Mouse (Mus musculus) limb, embryonic 15.5 days (tissue): ENCODE data around the gene 1700024P04Rik. TPM values are rescaled to one million over a fixed set of nuclear protein-coding genes. Genes with fewer than 3 reads are reported as not detected.
"Not testable (repeated sequence)": the region's sequence is repeated elsewhere in the genome, so short reads cannot be mapped to it uniquely, and the experiment has no call there.

ENCODE experiments used
- ATAC-seq: fragments of 200-750 bp; cut with Nextera tagmentation; 2 replicates; pipeline ENCODE4 v1.8.0; 2017; ENCODE audit warnings: low read depth, moderate TSS enrichment; ENCODE audit not compliant: insufficient number of reproducible peaks, low FRiP score, low TSS enrichment
- H3K27ac ChIP-seq: fragments of 300-500 bp; sonication (generic); 2 replicates; pipeline ENCODE4 v1.5.1; 2015; ENCODE audit warnings: moderate library complexity, mild to moderate bottlenecking, inconsistent platforms
- H3K27me3 ChIP-seq: fragments of 300-500 bp; sonication (generic); 2 replicates; pipeline ENCODE4 v1.6.1; 2015; ENCODE audit warnings: inconsistent platforms
- H3K36me3 ChIP-seq: fragments of 300-500 bp; sonication (generic); 2 replicates; pipeline ENCODE4 v1.6.1; 2015; ENCODE audit warnings: inconsistent platforms
- H3K4me1 ChIP-seq: fragments of 300-500 bp; sonication (generic); 2 replicates; pipeline ENCODE4 v1.6.1; 2015; ENCODE audit warnings: inconsistent platforms
- H3K4me2 ChIP-seq: fragments of 300-500 bp; sonication (generic); 2 replicates; pipeline ENCODE4 v1.6.1; 2015; ENCODE audit warnings: mild to moderate bottlenecking, inconsistent platforms
- H3K4me3 ChIP-seq: fragments of 300-500 bp; sonication (generic); 2 replicates; pipeline ENCODE4 v1.5.1; 2015; ENCODE audit warnings: mild to moderate bottlenecking, inconsistent platforms
- H3K9ac ChIP-seq: fragments of 300-500 bp; sonication (generic); 2 replicates; pipeline ENCODE4 v1.6.1; 2015; ENCODE audit warnings: inconsistent platforms
- H3K9me3 ChIP-seq: fragments of 300-500 bp; sonication (generic); 2 replicates; pipeline ENCODE4 v1.6.1; 2016; ENCODE audit warnings: inconsistent platforms
- WGBS: fragments of 180-500 bp; shearing (Covaris S2); methylation state at CpG from one replicate; pipeline ENCODE4 v1.1.7; 2015; 5-methylcytosine and 5-hydroxymethylcytosine counted together
- polyA plus RNA-seq: library from polyadenylated mRNA; unstranded; fragments of >200 nt; fragmentation: Nextera tagmentation; extraction: Ambion mirVana; gene quantifications from 2 replicates; pipeline ENCODE4 v1.2.1, GENCODE M21; 2015

1700024P04Rik gene
- polyA plus RNA-seq, 1 experiment from 2014 or later, result not detected

DNA sequence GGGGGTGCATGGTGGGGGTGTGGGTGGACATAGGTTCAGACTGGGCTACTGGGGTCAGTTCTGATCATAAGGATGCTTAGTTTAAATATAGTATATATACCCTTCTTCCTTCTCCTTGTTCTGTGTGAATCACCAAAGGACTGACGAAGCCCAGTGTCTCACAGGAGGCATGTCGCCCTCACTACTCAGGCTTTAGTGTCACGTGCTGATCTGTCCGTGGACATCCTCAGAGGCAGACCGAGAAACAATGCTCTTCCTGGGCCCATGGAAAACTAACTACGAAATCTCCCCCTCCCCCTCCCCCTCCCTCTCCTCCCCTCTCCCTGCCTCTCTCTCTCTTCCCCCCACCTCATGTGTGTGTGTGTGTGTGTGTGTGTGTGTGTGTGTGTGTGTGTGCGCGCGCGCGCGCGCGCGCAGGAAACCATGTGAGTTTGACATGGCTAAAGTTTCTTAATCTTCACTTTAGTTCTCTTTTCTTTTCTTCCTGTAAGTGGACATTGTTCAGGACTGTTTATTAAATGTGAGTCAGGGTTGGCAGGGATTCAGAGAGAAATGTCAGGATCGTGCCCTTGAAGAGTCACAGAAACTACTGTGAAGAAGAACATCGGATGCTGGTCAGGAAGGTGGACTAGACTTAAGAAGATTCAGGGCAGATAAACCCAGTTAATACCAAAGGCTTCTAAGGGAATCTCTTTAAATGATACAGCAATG is 22.2 kb upstream of the 1700024P04Rik start:
- Histone ChIP-seq H3K4me2 (no peak overlapping the region), H3K4me1 (no peaks in the 10 kb centered on the region), H3K27ac (no peak overlapping the region), H3K9ac (no peak overlapping the region), H3K9me3 (no peaks in the 10 kb centered on the region), H3K36me3 (no peaks in the 10 kb centered on the region), H3K27me3 (no peaks in the 10 kb centered on the region), H3K4me3 (no peak overlapping the region)
- no peak for ATAC-seq
- 94% methylated on average over 17 of the region's 17 CpGs for WGBS

DNA sequence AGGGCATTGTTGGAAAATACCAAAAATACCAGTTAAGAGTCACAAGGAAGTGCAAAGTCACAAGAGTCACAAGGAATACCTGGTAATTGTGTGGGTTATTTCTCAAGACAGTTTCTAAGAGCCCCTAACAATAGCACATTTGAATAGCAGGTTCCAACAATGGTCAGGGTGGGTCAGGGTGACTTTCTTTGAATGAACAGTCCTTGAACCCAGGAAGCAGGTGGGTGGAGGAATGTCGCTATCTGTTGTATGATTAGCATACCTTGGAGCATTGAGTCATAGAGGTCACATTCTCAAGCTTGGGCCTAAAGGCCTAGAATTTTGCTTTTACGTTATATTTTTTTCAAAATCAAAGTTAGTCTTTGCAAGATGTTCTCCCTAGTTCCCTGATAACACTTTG is 17.3 kb upstream of the 1700024P04Rik start:
- not testable (repeated sequence) for H3K36me3 ChIP-seq, H3K4me2 ChIP-seq, H3K9me3 ChIP-seq, H3K27me3 ChIP-seq, H3K4me3 ChIP-seq, H3K27ac ChIP-seq, H3K9ac ChIP-seq, H3K4me1 ChIP-seq, ATAC-seq
- WGBS, result 94% methylated on average over 2 of the region's 2 CpGs

DNA sequence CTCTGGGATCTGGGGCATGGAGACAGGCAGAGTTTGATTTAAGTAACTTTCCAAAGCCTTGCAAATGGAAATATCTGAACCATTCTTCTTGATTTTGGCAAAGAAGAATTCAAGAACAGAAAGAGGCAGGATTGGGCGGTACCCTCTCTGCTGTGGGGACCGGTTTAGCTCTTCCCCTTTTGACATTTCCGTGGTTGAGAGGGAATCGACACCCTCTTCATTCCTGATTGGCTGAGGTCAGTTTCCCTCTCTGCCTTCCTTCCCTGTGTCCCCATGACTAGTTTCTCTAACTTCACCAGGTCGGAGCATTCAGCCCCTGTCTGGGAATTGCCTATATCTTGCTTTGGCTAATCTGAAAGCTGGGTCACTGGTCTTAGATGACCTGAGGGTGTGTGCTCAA is 12.7 kb upstream of the 1700024P04Rik start:
- WGBS, result 55% methylated on average over 5 of the region's 5 CpGs
- Histone ChIP-seq H3K4me1 (no peaks in the 10 kb centered on the region), H3K27ac (no peak overlapping the region), H3K27me3 (no peaks in the 10 kb centered on the region), H3K9ac (no peak overlapping the region), H3K36me3 (no peaks in the 10 kb centered on the region), H3K4me2 (no peak overlapping the region), H3K9me3 (no peaks in the 10 kb centered on the region), H3K4me3 (no peak overlapping the region)
- no peak for ATAC-seq

GRCm38 (mm10) chr13:98977070-98977785 is 7.1 kb downstream of the 1700024P04Rik start:
- no peak overlapping the region for H3K9ac ChIP-seq
- no peaks in the 10 kb centered on the region for H3K4me1 ChIP-seq
- no peaks in the 10 kb centered on the region for H3K27me3 ChIP-seq
- H3K9me3 ChIP-seq, result no peaks in the 10 kb centered on the region
- 82% methylated on average over 4 of the region's 4 CpGs for WGBS
- H3K4me3 ChIP-seq, result no peak overlapping the region
- H3K4me2 ChIP-seq, result no peak overlapping the region
- no peaks in the 10 kb centered on the region for H3K36me3 ChIP-seq
- ATAC-seq, result no peak
- H3K27ac ChIP-seq, result no peak overlapping the region

- not testable (repeated sequence) for H3K4me1 ChIP-seq, H3K4me2 ChIP-seq, H3K9me3 ChIP-seq, H3K27ac ChIP-seq, H3K36me3 ChIP-seq, H3K9ac ChIP-seq, ATAC-seq, H3K27me3 ChIP-seq, H3K4me3 ChIP-seq
- whole genome bisulfite sequencing, result 75% methylated on average over 3 of the region's 3 CpGs
Observed at GRCm38 (mm10) chr13:98976022-98976421, 8.3 kb downstream of the 1700024P04Rik start.

DNA sequence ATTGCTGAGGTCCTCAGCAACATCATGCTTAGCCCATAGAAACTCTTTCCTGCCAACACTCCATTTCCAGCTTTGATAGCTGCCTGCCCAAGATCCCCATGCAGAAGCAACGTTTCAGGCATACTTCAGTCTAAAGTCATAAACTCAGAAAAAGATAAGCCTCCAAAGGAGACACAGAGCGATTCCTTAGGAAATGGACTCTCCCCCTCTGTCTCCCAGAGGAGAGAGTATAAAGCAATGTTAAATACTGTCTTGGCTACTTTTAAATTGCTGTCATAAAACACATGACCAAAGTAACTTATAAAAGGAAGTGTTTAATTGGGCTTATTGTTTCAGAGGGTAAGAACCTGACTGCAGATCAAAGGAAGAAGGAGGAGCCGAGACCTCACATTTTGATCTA is 12.3 kb downstream of the 1700024P04Rik start:
- Histone ChIP-seq H3K36me3 (no peaks in the 10 kb centered on the region), H3K4me3 (no peak overlapping the region), H3K4me1 (no peaks in the 10 kb centered on the region), H3K27ac (no peak overlapping the region), H3K9me3 (no peaks in the 10 kb centered on the region), H3K9ac (no peak overlapping the region), H3K27me3 (no peaks in the 10 kb centered on the region), H3K4me2 (no peak overlapping the region)
- no peak for ATAC-seq
- 67% methylated on average over 3 of the region's 3 CpGs for WGBS

GRCm38 (mm10) chr13:98971641-98972040 is 12.7 kb downstream of the 1700024P04Rik start:
- Histone ChIP-seq H3K36me3 (no peaks in the 10 kb centered on the region), H3K9me3 (no peaks in the 10 kb centered on the region), H3K4me1 (no peaks in the 10 kb centered on the region), H3K4me2 (no peak overlapping the region), H3K4me3 (no peak overlapping the region), H3K27me3 (no peaks in the 10 kb centered on the region), H3K27ac (no peak overlapping the region), H3K9ac (no peak overlapping the region)
- WGBS, result 53% methylated on average over 5 of the region's 5 CpGs
- no peak for ATAC-seq

- Histone ChIP-seq H3K9me3 (no peaks in the 10 kb centered on the region), H3K27ac (no peak overlapping the region), H3K36me3 (no peaks in the 10 kb centered on the region), H3K4me3 (no peak overlapping the region), H3K4me1 (no peaks in the 10 kb centered on the region), H3K4me2 (no peak overlapping the region), H3K9ac (no peak overlapping the region), H3K27me3 (no peaks in the 10 kb centered on the region)
- 76% methylated on average over 4 of the region's 4 CpGs for WGBS
- ATAC-seq, result no peak
Observed at GRCm38 (mm10) chr13:98968517-98968916, 15.8 kb downstream of the 1700024P04Rik start.

GRCm38 (mm10) chr13:98967942-98968341 is 16.4 kb downstream of the 1700024P04Rik start:
- Histone ChIP-seq H3K36me3 (no peaks in the 10 kb centered on the region), H3K4me3 (no peak overlapping the region), H3K9ac (no peak overlapping the region), H3K27me3 (no peaks in the 10 kb centered on the region), H3K27ac (no peak overlapping the region), H3K4me2 (no peak overlapping the region), H3K9me3 (no peaks in the 10 kb centered on the region), H3K4me1 (no peaks in the 10 kb centered on the region)
- ATAC-seq, result no peak
- WGBS, result 81% methylated on average over 6 of the region's 6 CpGs

GRCm38 (mm10) chr13:98966583-98966982 is 17.8 kb downstream of the 1700024P04Rik start:
- no peaks in the 10 kb centered on the region for H3K4me1 ChIP-seq
- H3K27me3 ChIP-seq, result no peaks in the 10 kb centered on the region
- no peaks in the 10 kb centered on the region for H3K9me3 ChIP-seq
- H3K36me3 ChIP-seq, result no peaks in the 10 kb centered on the region
- H3K4me2 ChIP-seq, result no peak overlapping the region
- no peak overlapping the region for H3K4me3 ChIP-seq
- ATAC-seq, result no peak
- WGBS, result 82% methylated on average over 5 of the region's 5 CpGs
- no peak overlapping the region for H3K9ac ChIP-seq
- no peak overlapping the region for H3K27ac ChIP-seq

DNA sequence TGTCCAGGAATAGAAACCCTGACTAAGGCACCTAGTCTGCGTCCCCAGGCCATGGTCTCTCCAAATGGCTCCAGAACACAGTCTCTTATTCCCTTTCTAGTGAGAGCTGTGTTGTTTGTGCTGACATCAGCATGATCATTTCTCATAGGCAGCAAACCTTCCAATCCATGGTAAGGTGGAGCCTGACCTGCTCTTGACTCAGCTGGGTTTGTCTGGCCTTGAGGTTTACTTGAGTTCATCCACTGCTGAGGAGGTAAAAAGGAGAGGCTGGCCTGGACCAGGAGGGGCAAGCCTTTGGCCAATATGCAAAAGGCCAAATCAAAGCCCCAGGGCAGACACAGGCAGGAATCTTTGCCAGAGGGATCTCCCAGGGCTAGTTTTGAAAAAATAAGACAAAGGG is 20.8 kb downstream of the 1700024P04Rik start:
- Histone ChIP-seq H3K4me3 (no peak overlapping the region), H3K4me1 (no peaks in the 10 kb centered on the region), H3K9me3 (no peaks in the 10 kb centered on the region), H3K27me3 (no peaks in the 10 kb centered on the region), H3K36me3 (no peaks in the 10 kb centered on the region), H3K9ac (no peak overlapping the region), H3K4me2 (no peak overlapping the region), H3K27ac (no peak overlapping the region)
- 86% methylated on average over 1 of the region's 1 CpGs for WGBS
- ATAC-seq, result no peak

DNA sequence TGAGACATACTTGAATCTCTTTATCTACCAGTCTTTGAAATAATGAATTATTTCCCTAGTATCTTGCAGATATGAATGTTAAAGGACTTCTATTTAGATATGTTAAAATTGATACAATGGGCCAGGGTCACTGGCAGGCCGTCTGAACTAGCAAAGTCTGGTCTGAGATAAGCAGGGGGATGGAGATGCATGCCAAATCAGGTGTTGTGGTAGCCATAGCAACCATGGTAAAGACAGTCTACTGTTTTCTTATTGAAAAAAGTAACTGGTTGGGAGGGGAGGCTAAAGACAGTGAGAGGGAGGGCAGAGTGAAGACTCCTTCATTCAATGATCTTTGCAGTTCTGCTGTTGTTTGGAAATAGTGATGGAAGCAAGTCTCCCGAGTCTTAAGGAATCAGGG is 26.2 kb downstream of the 1700024P04Rik start:
- no peak overlapping the region for H3K4me2 ChIP-seq
- WGBS, result 70% methylated on average over 2 of the region's 2 CpGs
- no peak overlapping the region for H3K9ac ChIP-seq
- no peak overlapping the region for H3K4me3 ChIP-seq
- H3K9me3 ChIP-seq, result no peaks in the 10 kb centered on the region
- no peaks in the 10 kb centered on the region for H3K27me3 ChIP-seq
- no peaks in the 10 kb centered on the region for H3K4me1 ChIP-seq
- no peaks in the 10 kb centered on the region for H3K36me3 ChIP-seq
- ATAC-seq, result no peak
- no peak overlapping the region for H3K27ac ChIP-seq
